Mouse (Mus musculus): Measurements from ENCODE around the gene BB287469.
"Not testable (repeated sequence)": the region's sequence is repeated elsewhere in the genome, so short reads cannot be mapped to it uniquely, and the experiment has no call there.

BB287469 gene

DNA sequence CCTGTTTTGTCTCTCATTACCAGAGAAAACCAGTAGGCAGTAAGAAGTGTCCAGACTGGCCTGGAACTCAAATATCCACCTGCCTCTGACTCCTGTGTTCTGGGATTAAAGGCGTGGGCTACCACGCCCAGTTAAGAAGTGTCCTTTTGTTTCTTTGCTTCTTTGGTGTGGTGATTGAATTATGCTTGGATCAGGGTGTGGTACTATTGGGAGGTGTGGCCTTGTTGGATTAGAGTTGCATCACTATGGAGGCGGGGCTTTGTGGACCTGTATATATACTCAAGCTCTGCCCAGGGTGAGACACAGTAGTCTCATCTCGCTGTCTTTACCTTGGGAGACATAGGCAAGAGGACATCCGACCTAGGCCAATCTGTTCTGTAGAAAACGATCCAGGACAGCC is at the start of gene BB287469:
TSS of gene BB287469 (plus strand) at position 301 of the 400 bp plus-strand sequence.
- DNase-seq (ENCODE audit: low read depth), result not testable (repeated sequence)

- DNase-seq (ENCODE audit: low read depth), result not testable (repeated sequence)
These were observed 40.7 kb upstream of the BB287469 start, which contains the start of gene Gm21319 for GRCm38 (mm10) chr12:87775655-87776054. Gene Gm21319 (minus strand): TSS chr12:87775755.

- DNase-seq (ENCODE audit: low read depth), result not testable (repeated sequence)
These were observed 21.2 kb upstream of the BB287469 start, which contains the start of gene Gm21936 for GRCm38 (mm10) chr12:87795212-87795611. Gene Gm21936 (plus strand): TSS chr12:87795512.

DNA sequence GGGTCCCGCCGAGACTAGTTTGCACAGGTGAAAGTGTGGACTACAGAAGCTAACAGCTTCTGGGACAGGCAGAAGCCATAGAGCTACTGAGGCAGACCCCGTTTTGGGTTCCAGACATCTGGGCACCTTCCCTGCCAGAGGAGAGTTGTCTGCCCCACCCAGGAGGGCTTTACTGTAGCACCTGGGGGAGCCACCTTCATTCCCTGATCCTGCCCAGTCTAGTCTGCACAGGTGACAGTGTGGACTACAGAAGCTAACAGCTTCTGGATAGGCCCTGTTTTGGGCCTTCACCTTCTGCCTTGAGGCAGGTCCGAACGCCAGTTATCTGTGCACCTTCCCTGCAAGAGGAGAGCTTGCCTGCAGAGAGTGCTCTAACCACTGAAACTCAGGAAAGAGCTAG is 18.4 kb upstream of the BB287469 start:
- not testable (repeated sequence) for DNase-seq (ENCODE audit: low read depth)

DNA sequence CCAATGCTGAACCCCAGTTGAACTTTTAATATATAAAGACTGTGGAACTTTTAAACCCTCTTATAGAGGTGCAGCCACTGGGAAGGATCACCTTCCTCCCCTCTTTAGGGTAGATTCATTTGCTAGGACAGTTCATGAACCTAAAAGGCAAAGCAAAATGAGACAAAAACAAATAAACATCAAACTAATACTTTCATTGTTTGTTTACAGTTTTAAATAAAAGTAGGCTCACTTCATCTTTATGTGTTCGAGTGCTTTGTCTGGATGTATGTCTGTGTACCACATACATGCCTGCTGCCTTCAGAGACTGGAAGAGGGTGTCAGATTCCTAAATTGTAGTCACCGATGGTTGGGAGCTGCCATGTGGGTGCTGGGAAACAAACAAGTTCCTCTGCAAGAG is 25.9 kb downstream of the BB287469 start, which contains the start of gene Gm2001:
TSS of gene Gm2001 (minus strand) at position 101 of the 400 bp plus-strand sequence.
- not testable (repeated sequence) for DNase-seq (ENCODE audit: low read depth)

DNA sequence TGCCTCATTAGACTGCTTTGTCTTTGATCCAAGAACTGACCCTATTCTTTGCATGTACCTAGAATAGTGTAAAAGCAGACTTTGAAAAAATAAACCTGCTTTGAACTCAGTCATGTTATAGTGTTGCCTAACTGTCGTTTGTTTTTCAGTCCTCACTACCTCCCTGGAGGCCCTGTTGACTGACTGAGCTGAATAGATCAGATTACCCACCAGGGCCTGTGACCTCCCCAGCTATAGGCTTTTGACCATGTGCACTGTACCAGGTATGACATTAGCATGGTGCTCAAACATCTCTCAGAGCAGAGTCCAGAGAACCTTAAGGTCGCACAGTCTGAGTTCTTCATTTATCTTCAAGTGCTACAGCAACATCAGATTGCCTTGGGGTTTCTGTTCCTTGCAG is 34.3 kb downstream of the BB287469 start:
- DNase-seq (ENCODE audit: low read depth), result not testable (repeated sequence)

GRCm38 (mm10) chr12:87856067-87856466 is 39.7 kb downstream of the BB287469 start:
- DNase-seq (ENCODE audit: low read depth), result not testable (repeated sequence)

DNA sequence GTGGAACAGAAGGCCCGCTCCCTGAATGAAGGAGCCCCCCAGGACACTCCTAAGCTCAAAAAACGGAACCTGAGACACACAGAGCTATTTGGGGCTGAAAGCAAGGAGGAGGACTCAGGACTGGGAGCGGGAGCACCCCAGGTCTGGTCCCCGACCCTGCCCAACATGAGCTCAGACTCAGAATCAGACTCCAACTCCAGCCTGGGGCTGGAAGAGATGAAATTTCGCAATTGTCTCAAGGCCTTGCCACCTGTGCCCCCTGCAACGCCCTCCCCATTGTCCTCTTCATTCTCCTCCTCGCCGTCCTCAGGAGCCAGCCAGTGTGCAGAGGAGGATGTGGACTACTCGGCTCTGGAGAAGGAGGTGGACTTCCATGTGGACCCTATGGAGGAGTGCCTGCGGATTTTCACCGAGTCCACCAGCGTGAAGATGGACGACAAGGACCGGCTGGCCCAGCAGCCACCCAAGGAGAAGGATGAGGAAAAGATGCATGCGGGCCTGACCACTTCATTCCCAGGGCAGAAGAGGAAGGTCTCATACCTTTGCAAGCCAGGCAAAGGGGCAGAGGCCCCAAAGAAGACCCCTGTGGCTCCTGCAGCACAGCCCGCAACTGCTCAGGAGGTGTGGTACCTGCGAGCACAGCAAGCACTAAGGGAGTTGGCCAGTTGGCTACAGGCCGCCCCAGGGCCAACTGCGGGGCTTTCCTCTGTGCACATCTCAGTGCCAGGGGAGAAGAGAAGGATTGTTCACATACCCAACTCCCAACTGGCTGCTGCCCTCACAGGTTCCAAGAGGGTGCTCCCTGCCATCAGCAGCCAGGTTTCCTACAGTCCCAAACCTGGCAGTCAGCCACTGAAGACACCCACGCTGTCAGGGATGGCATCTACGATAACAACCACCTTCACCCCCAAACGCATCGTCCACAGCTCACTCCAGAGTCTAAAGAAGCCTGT is 45.6 kb downstream of the BB287469 start:
- not testable (repeated sequence) for DNase-seq (ENCODE audit: low read depth)

- not testable (repeated sequence) for DNase-seq (ENCODE audit: low read depth)
These were observed 47.3 kb downstream of the BB287469 start for GRCm38 (mm10) chr12:87863638-87864037.

- not testable (repeated sequence) for DNase-seq (ENCODE audit: low read depth)
These were observed 47.7 kb downstream of the BB287469 start for GRCm38 (mm10) chr12:87864048-87864447.
